In genomic region chrX:94121866-94122708, GRCm38 (mm10) we compare ENCODE assay signal across 8 mouse cellular contexts. TPM values are rescaled to one million over a fixed set of nuclear protein-coding genes. Genes with fewer than 3 reads are reported as not detected.
A peak's percentile ranks its signal among the peaks of the same experiment; 100 is the strongest.
DNase-seq lines count a peak whose midpoint lies in the region; TF ChIP-seq lines count a peak whose summit lies in the region.

No protein-coding gene starts in this region.

- no peak for TF ChIP-seq CTCF in cortical plate, adult 2 months (IDR thresholded peaks at IDR 0.05; ENCODE audit: extremely low read depth, insufficient read depth, low read length)

- DNase-seq in adipocyte (ENCODE audit: low spot score), result peak; percentile 83
- peak; percentile 74 to 81 for DNase-seq in gastrocnemius, adult 8-10 months (ENCODE audit: low spot score in 2 of 2)
- DNase-seq in induced T-regulatory cell, adult 2 months (ENCODE audit: low read depth), result peak; percentile 91
- peak; percentile 69 to 82 for DNase-seq in left cerebral cortex, adult 9 months (ENCODE audit: low spot score in 2 of 2)
- peak; percentile 71 to 81 for DNase-seq in right cerebral cortex, adult 2 months (ENCODE audit: low spot score in 2 of 2)
- peak; percentile 80 for DNase-seq in urinary bladder, postnatal 14 days (ENCODE audit: low spot score)

- H3K9me3 ChIP-seq in megakaryocyte, embryonic 14.5 days, result no peaks in the 10 kb centered on the region

- H3K27ac ChIP-seq in cortical plate, adult 2 months (ENCODE audit: insufficient read depth, low read length), result peak overlapping the region; percentile 99

- no peaks in the 10 kb centered on the region for H3K36me3 ChIP-seq in megakaryocyte, embryonic 14.5 days (replicated peaks; ENCODE audit: low read length)

- no peaks in the 10 kb centered on the region for H3K4me1 ChIP-seq in cortical plate, adult 2 months (ENCODE audit: control insufficient read depth, insufficient read depth, low read length)
- peaks cover 9% of the 10 kb centered on the region; the same call in 1 of the 2 replicates for H3K4me1 ChIP-seq in megakaryocyte, embryonic 14.5 days

- no peak for TF ChIP-seq POLR2A in cortical plate, adult 2 months (IDR thresholded peaks at IDR 0.05; ENCODE audit: extremely low read depth, insufficient read depth, low read length)

- peak overlapping the region; percentile 79 for H3K4me3 ChIP-seq in cortical plate, adult 2 months (ENCODE audit: insufficient read depth, low read length)
- H3K4me3 ChIP-seq in megakaryocyte, embryonic 14.5 days (replicated peaks), result peak overlapping the region; percentile 93

- peaks cover 8% of the 10 kb centered on the region for H3K27me3 ChIP-seq in megakaryocyte, embryonic 14.5 days (replicated peaks)

RNA-seq across cellular contexts. Expression of gene Zfx, which starts 1.4 kb away (rescaled TPM):
- 9.0 and 9.3 TPM in 2 replicates for polyA plus RNA-seq in cortical plate, adult 2 months (2012; rRNA removed)
- total RNA-seq in gastrocnemius, adult 8-10 months (2022), result 10 to 100 TPM; 18.5 to 21.5 (median 19.0) TPM
- 0.36 TPM in 1 of 2 replicates, not detected in the other for polyA plus RNA-seq in megakaryocyte, embryonic 14.5 days (2012; ENCODE audit: insufficient read depth, low replicate concordance)

Comparison
In these comparisons a context has a peak if more than half of its experiments do, and no peak if none do; other contexts are left out.
1. Peak in every context shown above with its lines: DNase-seq, H3K4me3 ChIP-seq and H3K27ac ChIP-seq.